Mouse (Mus musculus) heart, adult 8-10 months (tissue): ENCODE measurements around the gene Sh2d1b1. TPM values are rescaled to one million over a fixed set of nuclear protein-coding genes. Genes with fewer than 3 reads are reported as not detected.
"Not testable (repeated sequence)": the region's sequence is repeated elsewhere in the genome, so short reads cannot be mapped to it uniquely, and the experiment has no call there.

Experiments
- DNase-seq: peaks from one replicate; pipeline ENCODE4 v3.0.0; 2022; ENCODE audit warnings: low spot score
- total RNA-seq, 4 experiments: library from RNA; stranded (reverse); gene quantifications; 2 replicates each; pipeline ENCODE4 v1.2.4; 2022

Gene Sh2d1b1
- under 1 TPM in 2 of 4 experiments, not detected in 2; 0.19 to 0.26 TPM for total RNA-seq

- no peak for DNase-seq
These were observed at the start of gene Sh2d1b1 for GRCm38 (mm10) chr1:170277016-170277415. Gene Sh2d1b1 (plus strand): TSS chr1:170277320.

DNA sequence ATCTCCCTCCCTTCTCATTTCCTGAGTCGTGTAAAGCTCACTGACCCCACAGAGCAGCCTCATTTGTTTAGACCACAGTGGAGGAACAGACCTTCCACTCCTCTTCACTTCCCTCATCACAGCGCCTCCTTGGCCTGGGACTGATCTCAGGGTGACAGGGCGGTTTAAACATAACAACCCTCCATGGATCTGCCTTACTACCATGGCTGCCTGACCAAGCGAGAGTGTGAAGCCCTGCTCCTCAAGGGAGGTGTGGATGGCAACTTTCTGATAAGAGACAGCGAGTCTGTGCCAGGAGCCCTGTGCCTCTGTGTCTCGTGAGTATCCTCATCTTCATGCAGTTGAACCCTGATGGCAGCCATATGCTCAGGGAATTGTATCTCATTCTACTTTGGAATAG is 44.4 kb upstream of the Sh2d1b1 start, which contains the start of gene Sh2d1b2:
Gene Sh2d1b2 (plus strand): TSS at position 62 of the 400 bp plus-strand sequence.
- DNase-seq: not testable (repeated sequence)

DNA sequence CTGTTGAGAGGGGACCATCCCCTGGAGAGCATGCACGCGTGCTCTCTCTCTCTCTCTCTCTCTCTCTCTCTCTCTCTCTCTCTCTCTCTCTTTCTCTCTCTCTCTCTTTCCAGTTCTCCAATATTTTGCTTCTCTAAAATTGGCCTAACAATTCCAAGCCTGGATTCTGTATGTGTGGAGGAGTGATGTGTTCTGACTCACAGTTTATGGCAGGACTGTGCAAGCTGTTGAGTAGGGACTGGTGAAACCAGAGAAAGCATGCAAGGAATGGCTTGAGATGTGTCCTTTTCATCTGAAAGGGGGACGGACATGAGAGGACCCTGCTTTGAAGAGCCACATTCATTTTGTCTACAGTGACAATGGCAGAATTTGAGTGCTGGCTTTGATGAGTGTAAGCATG is 32.1 kb upstream of the Sh2d1b1 start:
- no peak for DNase-seq

DNA sequence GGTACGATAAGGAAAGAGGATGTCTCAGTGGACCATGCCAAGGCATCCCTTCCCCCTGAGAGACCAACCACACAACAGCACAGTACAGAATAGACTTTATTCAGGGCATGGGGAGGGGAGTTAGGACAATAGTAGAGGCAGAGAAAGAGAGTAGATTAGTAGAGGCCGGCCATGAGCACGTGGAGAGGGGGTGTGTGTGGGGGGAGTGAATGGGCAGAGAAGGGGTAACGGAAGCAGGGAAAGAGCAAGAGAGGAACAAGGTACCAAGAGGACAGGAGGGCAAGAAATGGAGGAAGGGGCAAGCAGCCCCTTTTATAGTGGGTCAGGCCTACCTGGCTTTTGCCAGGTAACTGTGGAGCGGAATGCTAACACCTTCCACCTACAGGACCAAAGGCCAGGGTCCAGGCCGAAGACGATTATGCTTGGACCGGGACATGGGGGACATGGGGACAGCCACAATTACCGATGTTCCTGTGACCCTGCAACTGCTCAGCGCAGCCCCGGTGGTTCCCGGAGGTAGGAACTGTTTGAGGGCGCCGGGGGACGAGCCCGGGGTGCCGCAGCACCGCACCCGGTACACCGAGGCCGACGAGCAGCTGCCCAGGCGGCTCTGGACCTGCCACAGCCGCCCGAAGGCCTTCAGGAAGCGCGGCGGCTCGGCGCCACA is 22.1 kb upstream of the Sh2d1b1 start:
- no peak for DNase-seq

GRCm38 (mm10) chr1:170255560-170255910 is 21.6 kb upstream of the Sh2d1b1 start:
- DNase-seq: peak; percentile 87

DNA sequence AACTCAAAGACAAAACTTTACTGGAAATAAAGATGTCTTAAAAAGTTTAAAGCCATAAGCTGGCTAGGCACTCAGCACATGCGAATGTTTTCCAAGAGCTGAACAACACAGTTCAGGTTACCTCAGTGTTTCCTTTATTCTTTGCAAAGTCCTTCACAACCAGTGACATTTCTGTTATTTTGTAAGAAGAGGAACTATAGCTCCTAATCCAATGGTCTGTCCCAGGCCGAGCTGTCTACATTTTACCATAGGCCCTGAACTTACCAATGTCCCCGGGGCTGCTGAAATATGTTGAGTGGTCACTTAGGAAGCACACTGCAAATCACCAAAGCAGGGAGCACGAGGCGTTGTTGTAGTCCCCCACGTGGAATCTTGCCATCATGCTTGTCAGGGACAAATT is 6.8 kb upstream of the Sh2d1b1 start:
- no peak for DNase-seq

DNA sequence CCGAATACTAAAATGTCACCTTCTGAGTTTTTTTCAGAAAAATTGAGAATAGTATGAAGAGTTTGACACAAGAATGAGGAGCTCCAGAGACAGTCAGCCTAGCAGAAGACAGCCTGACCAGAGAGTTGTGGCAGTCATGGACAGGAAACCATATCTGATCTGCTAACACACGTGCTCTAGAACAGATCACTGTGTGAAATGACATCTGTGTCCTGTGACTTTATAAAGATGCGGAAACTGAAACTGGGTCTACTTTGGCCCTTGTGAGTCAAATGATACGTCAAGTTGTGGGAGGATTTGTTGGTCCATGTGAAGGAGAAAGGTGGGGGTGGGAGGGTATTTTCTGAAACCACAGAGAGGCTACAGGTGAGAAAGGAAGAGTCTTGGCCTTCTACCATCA is 6.4 kb upstream of the Sh2d1b1 start:
- DNase-seq: no peak

DNA sequence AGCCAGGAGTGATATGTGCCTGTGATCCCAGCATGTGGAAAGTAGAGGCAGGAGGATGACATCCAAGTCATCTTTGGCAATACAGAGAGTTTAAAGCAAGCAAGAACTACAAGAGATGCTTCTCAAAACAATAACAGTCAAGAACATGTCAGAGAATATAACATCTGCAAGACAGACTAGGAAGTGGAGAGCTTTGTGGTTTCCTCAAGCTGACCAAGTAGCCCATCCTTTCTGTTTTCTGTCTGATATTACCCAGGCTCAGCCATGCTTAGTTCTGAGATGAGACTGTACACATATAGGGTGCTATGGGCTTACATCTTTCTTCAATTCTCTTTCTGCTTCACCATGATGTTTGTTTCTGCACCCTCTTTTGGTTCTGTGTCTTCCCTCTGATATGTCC is 3.9 kb upstream of the Sh2d1b1 start:
- no peak for DNase-seq

- DNase-seq: no peak
These were observed 5.5 kb downstream of the Sh2d1b1 start for GRCm38 (mm10) chr1:170282415-170283129.

GRCm38 (mm10) chr1:170292239-170292951 is 15.3 kb downstream of the Sh2d1b1 start:
- peak; percentile 42 for DNase-seq

DNA sequence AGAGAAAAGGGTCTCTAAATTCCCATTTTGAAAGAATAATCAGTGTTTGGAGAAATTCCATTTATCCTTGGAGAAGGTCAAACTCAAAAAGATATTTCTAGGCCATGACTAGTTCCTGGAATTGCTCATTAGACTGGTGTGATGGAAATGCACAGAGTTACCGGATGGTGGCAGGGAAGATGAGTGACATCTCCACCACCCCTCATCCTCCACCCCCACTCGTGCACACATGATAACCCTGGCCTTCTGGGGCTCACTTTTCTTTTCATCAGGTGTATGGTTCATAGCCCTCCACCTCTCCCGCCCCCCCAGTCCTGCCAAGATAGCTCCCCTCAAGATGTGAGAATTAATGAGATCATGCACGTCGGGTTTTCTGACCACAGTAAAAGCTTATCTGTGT is 16.1 kb downstream of the Sh2d1b1 start:
- DNase-seq: no peak

DNA sequence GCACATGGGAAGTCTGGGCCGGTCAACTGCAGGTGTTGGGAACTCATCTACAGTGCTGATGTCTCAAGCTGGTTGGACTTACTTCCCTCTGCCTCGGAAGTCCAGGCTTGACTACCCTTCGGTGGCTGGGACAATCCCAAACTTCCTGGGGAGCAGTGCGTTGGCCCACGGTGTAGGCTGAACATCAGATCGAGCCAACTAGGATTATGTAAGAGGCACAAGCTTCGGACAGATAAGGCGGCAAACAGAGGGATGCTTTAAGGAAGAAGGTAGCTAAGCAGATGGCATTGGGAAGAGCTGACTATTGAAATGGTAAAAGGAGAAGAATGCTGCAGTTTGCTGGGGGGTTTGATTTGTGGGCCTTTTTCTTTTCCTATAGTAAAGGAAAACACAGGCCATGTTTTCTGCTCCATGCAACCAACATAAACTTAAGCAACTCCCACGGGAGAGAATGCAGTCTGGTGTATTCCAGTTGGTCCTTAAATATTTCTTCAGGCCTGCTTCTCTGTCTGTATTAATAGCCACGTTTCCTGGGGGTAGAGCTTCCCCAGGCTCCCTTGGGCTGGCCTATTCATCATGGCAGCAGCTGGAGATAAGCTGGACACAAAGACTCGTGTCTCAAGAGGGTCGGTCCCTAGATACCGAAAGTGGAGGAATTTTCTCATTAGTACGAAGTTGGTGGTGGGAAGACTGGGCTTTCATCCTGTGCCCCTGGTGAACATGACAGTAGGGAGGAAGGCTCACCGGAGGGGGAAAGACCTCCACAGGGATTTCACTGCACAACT is 17.9 kb downstream of the Sh2d1b1 start:
- DNase-seq: no peak

DNA sequence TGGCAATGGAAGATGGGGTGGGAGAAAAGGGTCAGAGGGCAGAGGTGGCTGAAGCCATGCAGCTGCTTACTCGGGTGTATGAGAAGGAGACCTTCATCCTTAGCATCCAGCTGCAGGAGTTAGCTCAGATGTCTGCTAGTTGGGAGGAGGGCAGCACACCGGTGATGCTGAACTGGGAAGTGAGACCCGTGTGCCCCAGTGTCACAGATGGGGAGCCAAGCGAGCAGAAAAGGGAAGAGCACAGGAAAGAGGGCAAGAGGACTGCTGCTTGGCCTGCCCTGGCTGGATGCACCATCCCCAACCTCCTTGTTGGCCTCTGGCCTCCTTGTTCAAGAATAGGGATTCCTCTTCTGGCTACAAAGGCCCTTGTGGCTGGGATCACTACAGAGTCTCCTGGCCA is 22.4 kb downstream of the Sh2d1b1 start:
- no peak for DNase-seq

DNA sequence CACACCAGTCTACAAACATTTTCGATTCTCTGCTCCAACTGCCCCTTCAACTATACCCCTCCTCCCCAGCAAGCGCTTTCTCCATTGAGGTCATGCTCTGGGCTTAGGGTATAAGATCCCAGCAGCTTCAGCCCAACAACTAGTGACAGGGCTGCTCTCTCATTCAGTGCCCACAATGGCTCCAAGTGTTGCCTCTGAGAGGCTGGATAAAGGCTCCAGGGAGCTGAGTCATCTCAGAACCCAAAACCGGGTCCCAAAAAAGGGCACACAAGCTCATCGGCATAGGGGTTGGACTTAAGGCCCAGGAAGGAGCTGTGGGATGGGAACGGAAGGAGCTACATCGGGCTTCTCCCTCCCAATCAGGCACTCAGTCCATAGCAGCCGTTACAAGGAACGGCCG is 24.6 kb downstream of the Sh2d1b1 start:
- DNase-seq: no peak

GRCm38 (mm10) chr1:170302456-170302855 is 25.3 kb downstream of the Sh2d1b1 start:
- no peak for DNase-seq

- DNase-seq: no peak
These were observed 26.0 kb downstream of the Sh2d1b1 start for GRCm38 (mm10) chr1:170303103-170303502.

DNA sequence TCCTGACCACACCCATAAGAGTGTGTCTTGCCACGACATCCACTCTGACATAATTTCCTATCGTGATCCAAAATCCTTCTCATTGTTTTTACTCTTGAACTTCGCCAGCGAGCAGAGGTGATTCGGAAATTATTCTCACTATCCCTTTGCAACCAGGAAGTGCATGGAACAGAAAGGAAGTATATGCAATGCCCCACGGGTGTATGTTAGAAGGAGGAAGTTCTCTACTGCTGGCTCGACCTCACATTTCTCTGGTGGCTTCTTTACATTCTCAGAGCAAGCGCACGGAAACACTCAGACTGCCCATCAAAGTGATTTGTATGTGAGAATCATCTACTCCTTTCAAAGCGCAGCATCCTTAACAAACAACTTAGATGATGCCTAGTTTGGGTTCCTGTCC is 27.9 kb downstream of the Sh2d1b1 start:
- DNase-seq: no peak

GRCm38 (mm10) chr1:170306232-170306631 is 29.1 kb downstream of the Sh2d1b1 start, which contains the start of gene Gm7694:
Gene Gm7694 (minus strand): TSS chr1:170306332.
- DNase-seq: no peak

- DNase-seq: no peak
These were observed 31.4 kb downstream of the Sh2d1b1 start, which contains the start of gene Spata46 for GRCm38 (mm10) chr1:170308503-170308902. Gene Spata46 (plus strand): TSS chr1:170308803.

- no peak for DNase-seq
These were observed 34.3 kb downstream of the Sh2d1b1 start for GRCm38 (mm10) chr1:170311431-170311830.

- DNase-seq: no peak
These were observed 44.9 kb downstream of the Sh2d1b1 start for GRCm38 (mm10) chr1:170322046-170322445.

GRCm38 (mm10) chr1:170323001-170323400 is 45.9 kb downstream of the Sh2d1b1 start:
- no peak for DNase-seq
